In genomic region chr2:164456864-164457300, GRCm38 (mm10) we compare ENCODE assay signal across 8 mouse cellular contexts. TPM values are rescaled to one million over a fixed set of nuclear protein-coding genes. Genes with fewer than 3 reads are reported as not detected.
DNase-seq lines count a peak whose midpoint lies in the region; ATAC-seq and TF ChIP-seq lines count a peak whose summit lies in the region.

Gene Sys1 (plus strand): TSS chr2:164456964.

- WGBS in forebrain, embryonic 14.5 days = 2% methylated on average over 7 of the region's 7 CpGs
- under 1% methylated on average over 7 of the region's 7 CpGs for WGBS in stomach, embryonic 16.5 days

- TF ChIP-seq RAD21 in CH12.LX (IDR thresholded peaks at IDR 0.05; ENCODE audit: low read depth, low read length) = peak; percentile 10

- H3K27me3 ChIP-seq in CH12.LX (replicated peaks) = peaks cover 12% of the 10 kb centered on the region
- no peaks in the 10 kb centered on the region for H3K27me3 ChIP-seq in forebrain, embryonic 14.5 days (replicated peaks; ENCODE audit: control insufficient read depth, insufficient read depth, low read length)
- no peaks in the 10 kb centered on the region for H3K27me3 ChIP-seq in stomach, embryonic 16.5 days (ENCODE audit: control insufficient read depth, insufficient read depth, low read length)

- peaks cover 3 to 5% of the 10 kb centered on the region in 2 experiments for H3K36me3 ChIP-seq in CH12.LX (replicated peaks in 1 of 2; ENCODE audit: control insufficient read depth in 1 of 2, insufficient read depth in 1 of 2, low read length in 1 of 2)
- H3K36me3 ChIP-seq in forebrain, embryonic 14.5 days (ENCODE audit: control insufficient read depth, insufficient read depth, low read length) = no peaks in the 10 kb centered on the region
- H3K36me3 ChIP-seq in stomach, embryonic 16.5 days (ENCODE audit: control insufficient read depth, insufficient read depth, low read length) = no peaks in the 10 kb centered on the region

- peak within 1 kb of the TSS; percentile 43 for H3K27ac ChIP-seq in CH12.LX (ENCODE audit: insufficient read depth, low read depth)
- H3K27ac ChIP-seq in forebrain, embryonic 14.5 days (ENCODE audit: low read depth, low read length) = no peak within 1 kb of the TSS
- peak within 1 kb of the TSS; percentile 88 for H3K27ac ChIP-seq in layer of hippocampus, adult 2 months
- peak within 1 kb of the TSS; percentile 92 for H3K27ac ChIP-seq in stomach, embryonic 16.5 days (ENCODE audit: low read length)

- in situ Hi-C loops in CH12.LX (cut with MboI; ENCODE audit: low pct_ligation_motif_present, low pct_unique_long_range_greater_than_20kb, low sequenced_read_pairs) = loop anchor here (5.0 kb wide), 1 partner anchor 35 kb away; no protein-coding TSS in a partner anchor

- peak; percentile 65 for ATAC-seq in activated CD4-positive, CD25-positive, alpha-beta regulatory T cell, adult 4 months
- ATAC-seq in forebrain, embryonic 14.5 days = no peak
- no peak for ATAC-seq in megakaryocyte-erythroid progenitor cell, adult 5-6 weeks (replicated peaks; ENCODE audit: low FRiP score, low TSS enrichment, poor library complexity, severe bottlenecking)
- ATAC-seq in stomach, embryonic 16.5 days (ENCODE audit: insufficient read depth, low FRiP score) = no peak

- H3K4me3 ChIP-seq in CH12.LX (replicated peaks in 1 of 3; ENCODE audit: low read depth in 2 of 3, low read length in 2 of 3, poor library complexity in 1 of 3) = peak within 1 kb of the TSS; percentile 66 to 84 (median 69)
- H3K4me3 ChIP-seq in forebrain, embryonic 14.5 days (ENCODE audit: low read depth, low read length) = no peak within 1 kb of the TSS
- H3K4me3 ChIP-seq in layer of hippocampus, adult 2 months = peak within 1 kb of the TSS; percentile 55
- peak within 1 kb of the TSS; percentile 25 for H3K4me3 ChIP-seq in stomach, embryonic 16.5 days (replicated peaks; ENCODE audit: low read length)

- peaks cover 2% of the 10 kb centered on the region for H3K9me3 ChIP-seq in CH12.LX (replicated peaks; ENCODE audit: low read length)
- H3K9me3 ChIP-seq in forebrain, embryonic 14.5 days (replicated peaks; ENCODE audit: control insufficient read depth, low read length) = no peaks in the 10 kb centered on the region
- no peaks in the 10 kb centered on the region for H3K9me3 ChIP-seq in stomach, embryonic 16.5 days (replicated peaks; ENCODE audit: control insufficient read depth, low read length)

- H3K9ac ChIP-seq in CH12.LX (ENCODE audit: insufficient read depth, low read depth) = peak within 1 kb of the TSS; percentile 83
- H3K9ac ChIP-seq in forebrain, embryonic 14.5 days (ENCODE audit: low read length) = peak within 1 kb of the TSS; percentile 47
- peak within 1 kb of the TSS; percentile 63 for H3K9ac ChIP-seq in stomach, embryonic 16.5 days (ENCODE audit: low read length)

- peak within 1 kb of the TSS; percentile 53 for H3K4me2 ChIP-seq in CH12.LX (ENCODE audit: insufficient read depth, low read depth, poor library complexity, severe bottlenecking)
- H3K4me2 ChIP-seq in forebrain, embryonic 14.5 days (ENCODE audit: low read length) = no peak within 1 kb of the TSS
- H3K4me2 ChIP-seq in stomach, embryonic 16.5 days (ENCODE audit: low read depth, low read length) = peak within 1 kb of the TSS; percentile 43

- intact Hi-C loops in heart, postnatal 36 days (cut with DNase I) = no loop called here

- TF ChIP-seq EP300 in CH12.LX (IDR thresholded peaks at IDR 0.05; ENCODE audit: low read length) = no peak

- dilution Hi-C loops in CH12.LX (cut with MboI; ENCODE audit: extremely low pct_ligation_motif_present, extremely low pct_unique_long_range_greater_than_20kb, low sequenced_read_pairs) = no loop called here

- H3K4me1 ChIP-seq in CH12.LX (ENCODE audit: control insufficient read depth in 1 of 2, insufficient read depth in 2 of 2) = peaks cover 7 to 24% of the 10 kb centered on the region in 2 experiments
- peaks cover 4% of the 10 kb centered on the region for H3K4me1 ChIP-seq in forebrain, embryonic 14.5 days (ENCODE audit: control insufficient read depth, insufficient read depth, low read length)
- peaks cover 28% of the 10 kb centered on the region for H3K4me1 ChIP-seq in stomach, embryonic 16.5 days (ENCODE audit: control insufficient read depth, insufficient read depth, low read length)

- TF ChIP-seq POLR2A in CH12.LX (IDR thresholded peaks at IDR 0.05; ENCODE audit: low read depth, low read length) = peak; percentile 67

- peak in 1 of 2 experiments; percentile 45; a peak in 2 of 4 replicates for TF ChIP-seq CTCF in CH12.LX (conservative IDR thresholded peaks at IDR 0.05 in 1 of 2, IDR thresholded peaks at IDR 0.05 in 1 of 2; ENCODE audit: low read depth in 2 of 2, low read length in 2 of 2)
- peak; percentile 61 for TF ChIP-seq CTCF in layer of hippocampus, adult 2 months (conservative IDR thresholded peaks at IDR 0.05)

- H3K79me2 ChIP-seq in CH12.LX (replicated peaks; ENCODE audit: control insufficient read depth, extremely low read depth, insufficient read depth, poor library complexity, severe bottlenecking) = peaks cover 8% of the 10 kb centered on the region

- DNase-seq in CH12.LX (ENCODE audit: extremely low read depth) = peak; percentile 73
- peak; percentile 30 for DNase-seq in forebrain, embryonic 14.5 days (ENCODE audit: low spot score)
- peak in 1 of 2 experiments; percentile 37 for DNase-seq in heart, postnatal 36 days
- DNase-seq in layer of hippocampus, adult 2 months (ENCODE audit: low spot score in 2 of 2) = peak; percentile 38 to 53
- DNase-seq in ovary, adult 18-20 months (ENCODE audit: low spot score) = no peak

TF ChIP-seq in CH12.LX, 34 proteins besides CTCF, POLR2A, EP300 and RAD21 (continues in another document):
- TF ChIP-seq NELFE (IDR thresholded peaks at IDR 0.05; ENCODE audit: low read depth, low read length) (peak; percentile 52), USF1 (IDR thresholded peaks at IDR 0.05; ENCODE audit: low read depth, low read length) (no peak), HCFC1 (IDR thresholded peaks at IDR 0.05; ENCODE audit: low read depth, low read length) (peak; percentile 86), MAZ (IDR thresholded peaks at IDR 0.05; ENCODE audit: low read depth, low read length) (no peak), SIN3A (IDR thresholded peaks at IDR 0.05; ENCODE audit: low read length) (peak; percentile 86), JUND (conservative IDR thresholded peaks at IDR 0.05; ENCODE audit: low read depth, low read length) (no peak), ZNF384 (IDR thresholded peaks at IDR 0.05; ENCODE audit: low read depth, low read length) (no peak), PAX5 (IDR thresholded peaks at IDR 0.05; ENCODE audit: low read length) (no peak), IRF4 (IDR thresholded peaks at IDR 0.05; ENCODE audit: low read depth, low read length) (peak; percentile 73), NRF1 (IDR thresholded peaks at IDR 0.05; ENCODE audit: low read depth, low read length) (no peak), ELF1 (IDR thresholded peaks at IDR 0.05; ENCODE audit: low read depth, low read length) (peak; percentile 42; the same call in 1 of the 2 replicates), MAX (IDR thresholded peaks at IDR 0.05; ENCODE audit: low read length) (peak; percentile 46; the same call in 1 of the 2 replicates), UBTF (IDR thresholded peaks at IDR 0.05; ENCODE audit: low read depth, low read length) (no peak), KAT2A (IDR thresholded peaks at IDR 0.05; ENCODE audit: insufficient replicate concordance, low read length) (peak; percentile 76; the same call in 1 of the 2 replicates), E2F4 (IDR thresholded peaks at IDR 0.05; ENCODE audit: insufficient replicate concordance, low read depth, low read length) (no peak), CHD2 (IDR thresholded peaks at IDR 0.05; ENCODE audit: low read length) (no peak), BHLHE40 (IDR thresholded peaks at IDR 0.05; ENCODE audit: low read depth, low read length) (0 out of 2 replicates have a peak, but pooled peaks have one; percentile 42), GABPA (IDR thresholded peaks at IDR 0.05; ENCODE audit: insufficient replicate concordance, low read depth, low read length) (no peak), ZMIZ1 (IDR thresholded peaks at IDR 0.05; ENCODE audit: low read depth, low read length) (no peak), MYC (IDR thresholded peaks at IDR 0.05; ENCODE audit: low read depth, low read length) (peak; percentile 43; the same call in 1 of the 2 replicates), MAFK (IDR thresholded peaks at IDR 0.05; ENCODE audit: insufficient replicate concordance, low read length) (no peak), POLR2AphosphoS2 (IDR thresholded peaks at IDR 0.05; ENCODE audit: low read depth, low read length) (peak; percentile 44; the same call in 1 of the 2 replicates), CHD1 (IDR thresholded peaks at IDR 0.05; ENCODE audit: low read depth, low read length) (no peak), ETS1 (conservative IDR thresholded peaks at IDR 0.05; ENCODE audit: low read depth, low read length) (peak; percentile 48; the same call in 1 of the 2 replicates), TCF12 (IDR thresholded peaks at IDR 0.05; ENCODE audit: low read depth, low read length) (peak; percentile 73; the same call in 1 of the 2 replicates), ZC3H11A (IDR thresholded peaks at IDR 0.05; ENCODE audit: low read depth, low read length) (no peak), SMC3 (IDR thresholded peaks at IDR 0.05; ENCODE audit: low read depth, low read length) (peak; percentile 30), JUN (IDR thresholded peaks at IDR 0.05; ENCODE audit: insufficient read depth, low read depth, low read length) (no peak), ZKSCAN1 (IDR thresholded peaks at IDR 0.05; ENCODE audit: borderline replicate concordance, low read depth, low read length) (no peak), USF2 (conservative IDR thresholded peaks at IDR 0.05; ENCODE audit: low read depth, low read length) (no peak), MXI1 (IDR thresholded peaks at IDR 0.05; ENCODE audit: low read depth, low read length) (no peak)

RNA-seq across cellular contexts. Expression of gene Sys1, which starts in this region (rescaled TPM):
- 58.5 and 59.7 TPM in 2 replicates for total RNA-seq in CH12.LX (2012; rRNA removed)
- total RNA-seq in CH12.LX (2014; rRNA removed) = 41.8 and 46.6 TPM in 2 replicates
- 46.5 and 57.4 TPM in 2 replicates for polyA plus RNA-seq in CH12.LX (2012; ENCODE audit: insufficient read length, low read depth)
- polyA plus RNA-seq in activated CD4-positive, CD25-positive, alpha-beta regulatory T cell, adult 4 months (2017; shearing (Covaris generic)) = 10 to 100 TPM; 29.7 to 33.4 TPM
- 76.3 and 86.6 TPM in 2 replicates for polyA plus RNA-seq in forebrain, embryonic 14.5 days (2014; fragmentation: Nextera tagmentation; extraction: Ambion mirVana)
- total RNA-seq in heart, postnatal 36 days (2021) = 10 to 100 TPM; 23.0 to 24.6 TPM
- 10 to 100 TPM; 40.8 to 41.0 TPM for total RNA-seq in layer of hippocampus, adult 2 months (2021)
- 25.7 and 26.7 TPM in 2 replicates for total RNA-seq in megakaryocyte-erythroid progenitor cell, adult 5-6 weeks (2014; fragmentation: Nextera tagmentation)
- 10.9 and 16.0 TPM in 2 replicates for total RNA-seq in megakaryocyte-erythroid progenitor cell, adult 5-6 weeks (2017)
- polyA plus RNA-seq in stomach, embryonic 16.5 days (2015; fragmentation: Nextera tagmentation; extraction: Ambion mirVana) = 48.1 and 49.4 TPM in 2 replicates
